Mouse (Mus musculus): Measurements from ENCODE around the gene Cnksr3. TPM values are rescaled to one million over a fixed set of nuclear protein-coding genes. Genes with fewer than 3 reads are reported as not detected.

Gene Cnksr3
- polyA plus RNA-seq, 1 experiment from 2014 or later, result 11.9 TPM

DNA sequence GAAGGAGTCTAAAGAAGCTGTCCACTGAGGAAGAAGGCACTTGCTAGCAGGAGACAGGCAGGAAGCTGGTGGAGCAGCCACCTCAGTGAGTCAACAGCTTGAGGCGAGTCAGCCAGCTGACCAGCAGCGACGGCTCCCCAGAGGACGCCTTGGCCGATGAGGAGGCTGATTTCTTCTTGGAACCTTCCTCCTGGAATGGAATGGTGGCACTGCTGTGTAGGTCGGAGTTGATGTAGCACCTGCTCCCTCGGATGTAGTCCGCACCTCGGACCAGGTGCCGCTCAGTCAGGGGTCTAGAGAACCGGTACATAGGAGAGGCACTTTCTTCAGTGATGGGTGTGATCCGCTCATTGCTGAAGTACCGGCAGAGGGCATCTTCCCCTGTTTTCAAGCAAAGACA is 91.8 kb downstream of the Cnksr3 start:
- H3K9ac ChIP-seq, result no peak overlapping the region
- H3K36me3 ChIP-seq, result peaks cover 15% of the 10 kb centered on the region
- H3K4me2 ChIP-seq (replicated peaks), result no peak overlapping the region
- H3K27ac ChIP-seq (replicated peaks), result no peak overlapping the region
- H3K9me3 ChIP-seq (replicated peaks), result no peaks in the 10 kb centered on the region
- 93% methylated on average over 13 of the region's 13 CpGs for WGBS
- H3K27me3 ChIP-seq, result no peaks in the 10 kb centered on the region
- peaks cover 9% of the 10 kb centered on the region; the same call in 1 of the 2 replicates for H3K4me1 ChIP-seq
- no peak overlapping the region for H3K4me3 ChIP-seq (replicated peaks)
- ATAC-seq (ENCODE audit: insufficient number of reproducible peaks, low FRiP score, low TSS enrichment, low read depth), result no peak

DNA sequence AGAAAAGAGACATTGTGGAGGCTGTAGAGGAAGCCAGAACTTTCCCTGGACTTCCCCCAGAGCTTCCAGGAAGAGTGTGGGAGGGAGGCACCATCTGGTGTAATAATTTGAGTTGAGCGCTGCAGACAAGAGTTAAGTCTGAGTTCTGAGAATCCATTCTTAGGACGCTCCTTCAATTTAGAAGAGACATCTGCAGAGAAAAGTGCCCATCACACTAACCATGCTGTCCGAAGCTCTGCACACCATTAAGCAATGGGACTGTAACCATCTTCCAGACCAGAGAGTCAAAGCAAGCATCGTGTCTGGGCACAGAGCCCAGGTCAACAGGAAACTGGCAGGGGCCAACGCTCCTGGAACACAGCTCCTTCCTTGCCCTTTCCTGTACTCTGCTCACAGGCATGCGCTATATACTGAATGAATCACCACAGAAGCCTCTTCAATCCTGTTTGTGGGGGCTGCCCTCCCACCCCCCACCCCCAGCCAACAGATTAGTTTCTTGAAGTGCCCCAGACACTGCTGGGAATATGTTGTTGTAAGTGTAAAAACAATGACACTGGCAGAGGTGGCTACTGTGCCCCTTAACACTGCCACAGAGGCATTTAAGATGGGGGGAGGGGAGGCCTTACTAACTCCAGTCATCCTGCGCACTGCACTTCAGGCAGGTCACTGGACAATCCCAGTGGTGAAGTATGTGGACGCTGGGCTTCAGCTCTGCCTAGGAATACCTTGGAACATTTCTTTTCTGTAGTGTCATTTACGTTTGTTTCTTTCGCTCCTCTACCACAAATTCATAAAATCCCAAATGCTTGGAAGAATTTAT is 93.6 kb downstream of the Cnksr3 start:
- H3K4me2 ChIP-seq (replicated peaks), result no peak overlapping the region
- 61% methylated on average over 10 of the region's 10 CpGs for WGBS
- H3K4me1 ChIP-seq, result peaks cover 5% of the 10 kb centered on the region; the same call in 1 of the 2 replicates
- H3K9me3 ChIP-seq (replicated peaks), result no peaks in the 10 kb centered on the region
- H3K9ac ChIP-seq, result no peak overlapping the region
- peaks cover 10% of the 10 kb centered on the region for H3K36me3 ChIP-seq
- peak overlapping the region; percentile 65 for H3K27ac ChIP-seq (replicated peaks)
- no peaks in the 10 kb centered on the region for H3K27me3 ChIP-seq
- H3K4me3 ChIP-seq (replicated peaks), result no peak overlapping the region
- ATAC-seq (ENCODE audit: insufficient number of reproducible peaks, low FRiP score, low TSS enrichment, low read depth), result peak; percentile 80

DNA sequence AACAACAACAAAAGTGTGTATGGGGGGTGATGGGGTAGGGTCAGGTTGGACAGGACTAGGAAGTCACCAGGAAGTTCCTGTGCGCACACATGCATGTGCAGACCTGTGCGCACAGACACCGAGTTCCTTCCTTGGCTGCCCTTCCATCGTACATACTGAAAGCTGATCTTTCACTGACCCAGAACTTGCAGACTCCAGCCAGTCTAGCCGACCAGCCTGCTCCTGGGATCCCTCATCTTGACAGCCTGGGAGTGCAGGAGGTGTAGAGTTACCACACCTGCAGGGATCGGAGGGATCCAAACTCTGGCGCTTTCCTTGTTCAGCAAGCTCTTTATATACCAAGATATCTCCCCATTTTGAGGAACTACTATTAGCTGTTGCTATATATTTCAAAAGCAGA is 94.3 kb downstream of the Cnksr3 start:
- Histone ChIP-seq H3K4me2 (replicated peaks) (no peak overlapping the region), H3K4me1 (peaks cover 5% of the 10 kb centered on the region; the same call in 1 of the 2 replicates), H3K4me3 (replicated peaks) (no peak overlapping the region), H3K27ac (replicated peaks) (peak overlapping the region; percentile 65; the same call in 1 of the 2 replicates), H3K9ac (no peak overlapping the region), H3K9me3 (replicated peaks) (no peaks in the 10 kb centered on the region), H3K27me3 (no peaks in the 10 kb centered on the region), H3K36me3 (peaks cover 10% of the 10 kb centered on the region)
- WGBS, result 50% methylated on average over 7 of the region's 7 CpGs
- no peak for ATAC-seq (ENCODE audit: insufficient number of reproducible peaks, low FRiP score, low TSS enrichment, low read depth)

DNA sequence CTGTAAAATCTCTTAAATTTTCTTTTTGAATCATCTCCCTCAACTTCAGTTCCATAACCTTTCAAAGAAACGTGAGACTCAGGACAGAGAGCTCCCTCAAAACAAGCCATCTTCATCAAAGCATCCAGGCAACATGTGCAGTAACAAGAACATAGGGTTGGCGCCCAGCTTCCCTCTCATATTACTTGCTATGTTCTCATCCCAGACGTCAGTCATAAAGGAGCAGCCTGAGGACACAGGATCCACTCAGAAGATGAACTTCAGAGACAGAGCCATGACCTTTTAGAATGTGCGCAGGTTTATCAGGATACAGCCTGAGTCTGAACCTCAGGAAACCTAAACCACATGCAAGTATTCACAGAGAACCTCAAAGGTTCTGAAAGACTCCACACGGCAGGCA is 97.2 kb downstream of the Cnksr3 start:
- H3K4me1 ChIP-seq, result peaks cover 5% of the 10 kb centered on the region; the same call in 1 of the 2 replicates
- H3K27ac ChIP-seq (replicated peaks), result no peak overlapping the region
- H3K4me3 ChIP-seq (replicated peaks), result no peak overlapping the region
- no peak for ATAC-seq (ENCODE audit: insufficient number of reproducible peaks, low FRiP score, low TSS enrichment, low read depth)
- H3K4me2 ChIP-seq (replicated peaks), result no peak overlapping the region
- H3K36me3 ChIP-seq, result peaks cover 2% of the 10 kb centered on the region
- 62% methylated on average over 5 of the region's 5 CpGs for WGBS
- no peaks in the 10 kb centered on the region for H3K9me3 ChIP-seq (replicated peaks)
- no peak overlapping the region for H3K9ac ChIP-seq
- no peaks in the 10 kb centered on the region for H3K27me3 ChIP-seq

DNA sequence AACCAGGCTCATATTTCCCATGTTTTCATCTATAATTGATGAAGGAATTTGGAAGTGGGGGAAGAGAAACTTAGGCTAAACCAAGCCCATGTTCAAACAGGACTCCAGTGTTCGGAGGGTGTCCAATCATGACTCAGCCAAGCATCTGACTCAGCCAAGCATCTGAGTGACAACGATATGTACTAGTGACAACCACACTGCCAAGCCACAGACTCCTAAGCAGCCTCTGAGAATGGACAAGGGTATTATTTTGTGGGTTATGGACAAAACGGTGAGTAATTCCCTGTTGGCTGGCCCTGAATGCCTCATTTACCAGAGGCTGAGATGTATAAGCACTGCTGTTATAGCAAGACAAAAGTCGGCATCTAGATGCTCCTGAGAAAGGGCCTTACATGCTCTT is 98.3 kb downstream of the Cnksr3 start:
- WGBS, result 75% methylated on average over 4 of the region's 4 CpGs
- Histone ChIP-seq H3K9me3 (replicated peaks) (no peaks in the 10 kb centered on the region), H3K4me3 (replicated peaks) (no peak overlapping the region), H3K4me2 (replicated peaks) (no peak overlapping the region), H3K4me1 (peaks cover 5% of the 10 kb centered on the region; the same call in 1 of the 2 replicates), H3K27ac (replicated peaks) (no peak overlapping the region), H3K27me3 (no peaks in the 10 kb centered on the region), H3K9ac (no peak overlapping the region), H3K36me3 (no peaks in the 10 kb centered on the region)
- no peak for ATAC-seq (ENCODE audit: insufficient number of reproducible peaks, low FRiP score, low TSS enrichment, low read depth)

DNA sequence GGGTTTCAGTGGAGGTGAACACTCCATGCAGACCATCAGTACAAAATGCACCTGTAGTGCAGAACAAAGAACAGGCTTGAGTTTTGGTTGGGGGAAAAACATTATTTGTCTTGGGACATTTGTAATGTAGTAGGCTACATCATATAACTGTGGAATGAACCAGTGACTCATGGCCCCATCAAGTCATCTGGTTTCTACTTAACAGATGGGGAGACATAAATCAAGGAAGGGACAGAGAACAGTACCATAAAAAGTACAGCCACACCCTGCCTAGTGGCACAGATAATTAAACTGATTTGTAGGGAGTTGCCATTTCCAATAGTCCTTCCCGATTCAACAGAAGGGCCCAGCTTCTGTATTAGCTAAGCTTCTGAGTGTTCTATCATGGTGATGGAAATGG is 98.9 kb downstream of the Cnksr3 start:
- H3K9ac ChIP-seq, result no peak overlapping the region

DNA sequence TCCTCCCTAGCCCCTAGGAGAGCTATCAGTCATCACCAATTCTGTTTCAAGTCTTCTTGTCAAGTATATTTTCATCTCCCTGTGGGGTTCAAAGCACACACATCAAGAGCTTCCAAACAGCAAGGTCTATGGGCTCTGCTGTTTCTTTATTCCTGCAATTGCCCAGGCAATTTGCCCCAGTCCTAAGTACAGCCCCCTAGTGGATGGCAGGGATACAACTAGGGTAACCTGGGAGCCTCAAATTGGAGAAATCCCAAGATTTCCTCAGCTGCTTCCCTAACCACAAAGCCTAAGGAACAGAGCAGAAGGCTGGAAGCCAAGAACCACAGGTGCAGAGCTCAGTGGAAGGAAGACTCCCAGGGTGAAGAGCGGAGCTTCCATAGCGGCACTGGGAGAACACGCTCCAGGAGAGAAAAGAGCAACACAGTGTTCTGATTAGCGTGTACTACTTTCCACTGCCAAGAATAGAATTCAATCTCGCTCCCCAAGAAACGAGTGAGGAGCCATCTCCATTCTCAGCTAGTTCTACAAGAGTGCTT is 100.5 kb downstream of the Cnksr3 start:
- Histone ChIP-seq H3K27me3 (no peaks in the 10 kb centered on the region), H3K4me2 (replicated peaks) (no peak overlapping the region), H3K4me1 (no peaks in the 10 kb centered on the region), H3K4me3 (replicated peaks) (no peak overlapping the region), H3K9me3 (replicated peaks) (no peaks in the 10 kb centered on the region), H3K9ac (no peak overlapping the region), H3K36me3 (no peaks in the 10 kb centered on the region), H3K27ac (replicated peaks) (no peak overlapping the region)
- 71% methylated on average over 6 of the region's 6 CpGs for WGBS
- ATAC-seq (ENCODE audit: insufficient number of reproducible peaks, low FRiP score, low TSS enrichment, low read depth), result peak; percentile 19; the same call in 1 of the 2 replicates

More for the DNA sequence above, 98.9 kb downstream of the Cnksr3 start:
- H3K36me3 ChIP-seq, result no peaks in the 10 kb centered on the region
- WGBS, result 90% methylated on average over 1 of the region's 1 CpGs
- no peak overlapping the region for H3K4me2 ChIP-seq (replicated peaks)
- no peak for ATAC-seq (ENCODE audit: insufficient number of reproducible peaks, low FRiP score, low TSS enrichment, low read depth)
- H3K27ac ChIP-seq (replicated peaks), result no peak overlapping the region
- no peak overlapping the region for H3K4me3 ChIP-seq (replicated peaks)
- H3K9me3 ChIP-seq (replicated peaks), result no peaks in the 10 kb centered on the region
- H3K27me3 ChIP-seq, result no peaks in the 10 kb centered on the region
- H3K4me1 ChIP-seq, result no peaks in the 10 kb centered on the region

DNA sequence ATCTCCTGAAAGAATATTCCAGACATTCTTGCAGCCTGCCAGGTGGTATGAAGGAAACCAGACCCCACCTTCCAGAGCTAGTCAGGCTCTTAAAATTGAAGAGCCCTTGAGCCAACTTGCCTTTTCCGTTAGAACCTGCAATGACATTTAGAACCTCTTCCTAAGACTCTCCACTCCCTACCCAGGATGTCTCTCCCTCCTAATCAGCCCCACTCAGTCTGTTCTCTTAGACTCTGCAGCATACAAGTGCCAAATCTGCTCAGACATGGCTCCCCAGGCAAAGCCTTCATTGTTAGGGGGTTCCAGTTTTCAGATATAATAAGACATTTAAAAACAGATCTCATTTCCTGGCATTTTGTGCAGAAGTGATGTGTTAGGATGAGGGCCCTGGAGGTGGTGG is 108.2 kb downstream of the Cnksr3 start:
- H3K4me1 ChIP-seq, result no peaks in the 10 kb centered on the region
- H3K9me3 ChIP-seq (replicated peaks), result no peaks in the 10 kb centered on the region
- H3K4me3 ChIP-seq (replicated peaks), result no peak overlapping the region

DNA sequence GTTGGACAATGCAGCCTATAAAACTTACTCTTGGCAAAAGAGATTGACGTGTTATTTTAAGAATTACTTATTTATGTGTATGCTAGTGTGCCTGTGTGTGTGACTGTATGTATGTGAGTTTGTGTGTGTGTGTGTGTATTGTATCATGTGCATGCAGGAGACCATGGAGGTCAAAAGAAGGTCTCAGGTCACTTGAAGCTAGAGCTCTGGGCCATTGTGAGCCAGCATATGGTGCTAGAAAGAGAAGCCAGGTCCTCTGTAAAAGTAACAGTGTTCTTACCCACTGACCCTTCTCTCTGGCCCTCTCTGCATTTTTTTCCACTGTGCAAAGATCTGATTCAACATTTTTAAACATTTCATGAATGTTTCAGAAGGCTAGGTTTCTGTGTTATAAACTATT is 134.1 kb downstream of the Cnksr3 start:
- H3K4me2 ChIP-seq (replicated peaks), result no peak overlapping the region
- 0 out of 2 replicates have a peak, but pooled peaks cover 2% of the 10 kb centered on the region for H3K4me1 ChIP-seq
- no peak overlapping the region for H3K4me3 ChIP-seq (replicated peaks)
- no peak overlapping the region for H3K9ac ChIP-seq
- no peak for ATAC-seq (ENCODE audit: insufficient number of reproducible peaks, low FRiP score, low TSS enrichment, low read depth)
- WGBS, result 79% methylated on average over 1 of the region's 1 CpGs
- H3K36me3 ChIP-seq, result no peaks in the 10 kb centered on the region
- no peaks in the 10 kb centered on the region for H3K27me3 ChIP-seq
- H3K9me3 ChIP-seq (replicated peaks), result no peaks in the 10 kb centered on the region
- H3K27ac ChIP-seq (replicated peaks), result no peak overlapping the region

More for the DNA sequence above, 108.2 kb downstream of the Cnksr3 start:
- WGBS, result 27% methylated on average over 1 of the region's 1 CpGs
- H3K9ac ChIP-seq, result no peak overlapping the region
- no peak overlapping the region for H3K4me2 ChIP-seq (replicated peaks)
- no peak overlapping the region for H3K27ac ChIP-seq (replicated peaks)
- H3K36me3 ChIP-seq, result no peaks in the 10 kb centered on the region
- no peaks in the 10 kb centered on the region for H3K27me3 ChIP-seq
- no peak for ATAC-seq (ENCODE audit: insufficient number of reproducible peaks, low FRiP score, low TSS enrichment, low read depth)

DNA sequence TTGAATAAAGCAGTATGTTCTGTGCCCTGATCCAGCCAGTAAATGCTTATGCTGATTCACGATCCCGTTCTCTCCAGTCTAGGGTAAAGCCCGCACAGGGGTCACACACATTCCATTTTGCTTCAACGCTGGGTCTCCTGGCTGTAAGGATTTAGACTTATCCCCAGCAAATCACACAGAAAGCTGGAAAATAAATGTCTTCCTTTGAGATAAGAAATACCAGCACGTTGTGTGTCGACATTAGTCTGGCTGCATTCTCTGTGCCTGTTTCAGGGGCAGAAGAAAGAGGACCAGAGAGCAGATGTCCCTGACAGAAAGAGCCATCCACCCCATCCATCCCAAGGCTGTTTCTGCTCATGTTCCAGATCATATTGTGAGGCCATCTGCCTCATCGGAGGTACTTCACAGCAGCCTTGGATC is 134.6 kb downstream of the Cnksr3 start:
- no peak for ATAC-seq (ENCODE audit: insufficient number of reproducible peaks, low FRiP score, low TSS enrichment, low read depth)
- Histone ChIP-seq H3K4me3 (replicated peaks) (no peak overlapping the region), H3K27ac (replicated peaks) (no peak overlapping the region), H3K4me2 (replicated peaks) (no peak overlapping the region), H3K36me3 (no peaks in the 10 kb centered on the region), H3K27me3 (no peaks in the 10 kb centered on the region), H3K9me3 (replicated peaks) (no peaks in the 10 kb centered on the region), H3K9ac (no peak overlapping the region), H3K4me1 (0 out of 2 replicates have a peak, but pooled peaks cover 2% of the 10 kb centered on the region)
- 66% methylated on average over 7 of the region's 7 CpGs for WGBS

DNA sequence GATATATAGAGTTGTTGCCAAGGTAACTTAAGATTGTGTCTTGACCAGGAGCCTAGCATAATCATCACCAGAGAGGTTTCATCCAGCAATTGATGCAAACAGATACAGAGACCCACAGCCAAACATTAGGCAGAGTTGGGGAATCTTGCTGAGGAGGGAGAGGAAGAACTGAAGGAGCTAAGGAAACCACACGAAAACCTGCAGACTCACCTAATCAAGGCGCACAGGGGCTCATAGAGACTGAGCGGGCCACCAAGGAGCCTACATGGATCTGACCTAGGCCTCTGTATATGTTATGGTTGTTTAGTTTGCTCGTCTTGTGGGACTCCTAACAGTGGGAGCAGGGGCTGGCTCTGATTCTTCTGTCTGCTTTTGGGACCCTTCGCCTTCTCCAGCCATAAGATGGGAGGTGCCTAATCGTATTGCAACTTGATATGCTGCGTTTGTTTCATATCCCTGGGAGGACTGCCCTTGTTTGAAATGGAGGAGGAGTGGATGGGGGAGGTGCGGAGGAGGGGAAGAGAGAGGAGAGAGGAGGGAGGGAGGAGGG is 135.3 kb downstream of the Cnksr3 start:
- no peak overlapping the region for H3K9ac ChIP-seq
- WGBS, result 25% methylated on average over 7 of the region's 8 CpGs
- H3K9me3 ChIP-seq (replicated peaks), result no peaks in the 10 kb centered on the region
- H3K4me2 ChIP-seq (replicated peaks), result peak overlapping the region; percentile 33
- 0 out of 2 replicates have a peak, but pooled peaks cover 2% of the 10 kb centered on the region for H3K4me1 ChIP-seq
- no peaks in the 10 kb centered on the region for H3K27me3 ChIP-seq
- ATAC-seq (ENCODE audit: insufficient number of reproducible peaks, low FRiP score, low TSS enrichment, low read depth), result peak; percentile 63; the same call in 1 of the 2 replicates
- H3K27ac ChIP-seq (replicated peaks), result peak overlapping the region; percentile 55; the same call in 1 of the 2 replicates
- no peaks in the 10 kb centered on the region for H3K36me3 ChIP-seq
- H3K4me3 ChIP-seq (replicated peaks), result peak overlapping the region; percentile 12; the same call in 1 of the 2 replicates

Measured in embryonic facial prominence, embryonic 15.5 days (tissue).